Comparison of ENCODE assay signal across 22 mouse cellular contexts in genomic region chr16:18838346-18838745, GRCm38 (mm10). TPM values are rescaled to one million over a fixed set of nuclear protein-coding genes. Genes with fewer than 3 reads are reported as not detected.
"Had no signal": no experiment of that assay in that cellular context is flagged by ENCODE, and none has a peak within 500 bp of the region (broad histone marks: within the 10 kb centered on the region; RNA-seq: fewer than 3 reads in every experiment).

No protein-coding gene starts in this region.

- H3K9me3 ChIP-seq: lung, embryonic 15.5 days; megakaryocyte, embryonic 14.5 days; midbrain, embryonic 13.5 days; midbrain, embryonic 15.5 days; neural tube, embryonic 12.5 days had no signal

- ATAC-seq: lung, postnatal 0 days; midbrain, embryonic 13.5 days; midbrain, embryonic 15.5 days had no signal

- H3K27me3 ChIP-seq: lung, embryonic 15.5 days; megakaryocyte, embryonic 14.5 days; midbrain, embryonic 13.5 days; midbrain, embryonic 15.5 days; neural tube, embryonic 12.5 days had no signal

- H3K27ac ChIP-seq: lung, embryonic 15.5 days; macrophage; midbrain, embryonic 13.5 days; midbrain, embryonic 15.5 days; neural tube, embryonic 12.5 days had no signal

- H3K4me3 ChIP-seq: lung, embryonic 15.5 days; megakaryocyte, embryonic 14.5 days; midbrain, embryonic 13.5 days; midbrain, embryonic 15.5 days; neural tube, embryonic 12.5 days had no signal

- H3K4me1 ChIP-seq: lung, embryonic 15.5 days had no signal

- DNase-seq: lung, adult 2 months; lung, postnatal 14 days; lung, postnatal 36 days; right cerebral cortex, postnatal 14 days; thymus, adult 18-20 months; thymus, postnatal 14 days; thymus, postnatal 36 days had no signal

- H3K36me3 ChIP-seq: midbrain, embryonic 15.5 days had no signal

RNA-seq across cellular contexts. Expression of gene Gm28539, which starts 2.0 kb away (rescaled TPM):
- total RNA-seq: megakaryocyte progenitor cell, adult 5-6 weeks; midbrain, postnatal 0 days; monocyte, adult 5-6 weeks had no signal
- polyA plus RNA-seq: lung, embryonic 15.5 days; lung, postnatal 0 days; macrophage; midbrain, embryonic 11.5 days; midbrain, embryonic 13.5 days; neural tube, embryonic 12.5 days; neural tube, embryonic 14.5 days; stomach, embryonic 14.5 days; stomach, embryonic 16.5 days; thymus, postnatal 0 days had no signal
